Mouse (Mus musculus): ENCODE data around the gene Bace1.
"Not testable (repeated sequence)": the region's sequence is repeated elsewhere in the genome, so short reads cannot be mapped to it uniquely, and the experiment has no call there.

The Bace1 gene

DNA sequence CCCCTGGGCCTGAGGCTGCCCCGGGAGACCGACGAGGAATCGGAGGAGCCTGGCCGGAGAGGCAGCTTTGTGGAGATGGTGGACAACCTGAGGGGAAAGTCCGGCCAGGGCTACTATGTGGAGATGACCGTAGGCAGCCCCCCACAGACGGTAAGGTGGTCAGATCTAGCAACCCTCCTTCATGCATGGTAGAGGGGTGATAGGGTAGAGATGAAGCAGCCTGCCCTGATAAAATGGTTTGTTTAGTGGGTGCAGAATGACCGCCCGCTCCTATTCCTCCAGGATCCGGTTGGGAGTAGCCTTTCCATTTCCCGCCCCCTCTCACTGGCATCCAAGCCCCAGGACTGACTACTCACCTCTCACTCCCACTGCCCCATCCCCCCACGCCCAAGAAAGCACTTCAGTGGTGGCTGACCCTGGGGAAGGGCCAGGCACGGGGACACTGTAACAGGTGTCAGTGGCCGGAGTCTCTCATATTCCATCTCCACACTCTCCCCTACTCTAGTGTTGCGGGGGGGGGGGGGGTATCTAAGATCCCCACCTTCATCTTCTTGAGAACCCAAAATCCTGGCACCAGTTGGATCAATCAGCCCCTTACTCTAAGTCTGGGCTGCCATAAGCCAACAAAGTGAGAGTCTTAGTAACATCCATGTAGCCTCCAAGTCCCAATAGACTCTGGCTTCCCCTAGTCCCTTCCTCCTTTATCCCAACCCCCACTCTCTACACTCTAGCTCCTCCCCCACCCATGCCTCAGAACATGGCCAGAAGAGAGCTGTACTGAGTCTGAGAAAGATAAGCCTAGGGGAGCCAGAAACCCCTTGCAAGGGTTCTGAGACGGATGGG lies 980 bp downstream of the Bace1 start:
- peak; percentile 94 for DNase-seq

DNA sequence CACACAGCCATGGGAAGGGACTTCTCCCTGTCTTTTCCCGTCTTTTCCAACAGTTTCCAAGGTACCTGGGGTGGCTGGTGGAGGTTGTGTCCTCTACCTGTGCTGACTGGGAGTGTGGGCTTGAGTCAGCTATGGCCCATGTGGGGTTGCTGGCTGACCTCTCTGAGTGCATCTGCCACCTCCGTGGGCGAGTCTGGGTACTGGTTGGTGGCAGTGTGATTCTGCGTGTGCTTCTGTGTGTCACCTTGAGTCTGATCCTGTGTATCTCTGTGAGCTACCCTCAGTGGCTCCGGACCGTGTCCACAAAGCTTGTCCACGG lies 1.6 kb downstream of the Bace1 start:
- DNase-seq: peak; percentile 90

DNA sequence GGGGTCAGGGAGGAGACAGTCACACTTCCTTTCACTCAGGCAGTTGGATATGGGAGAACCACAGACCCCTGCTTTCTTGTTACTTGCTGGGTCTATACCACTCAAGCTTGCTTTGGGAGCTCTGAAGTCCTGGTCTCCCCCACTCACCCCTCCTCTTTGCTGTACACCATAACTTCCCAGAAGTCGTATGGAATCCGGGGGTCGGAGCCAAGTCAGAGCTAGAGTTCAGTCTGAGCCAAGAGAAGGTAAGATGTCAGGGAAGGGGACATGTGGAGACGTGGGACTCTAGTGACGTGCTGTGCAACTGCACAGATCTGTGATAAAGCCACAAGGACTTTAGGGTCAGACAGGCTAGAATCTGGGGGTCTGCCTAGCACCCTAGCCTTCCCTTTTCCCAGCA lies 2.0 kb downstream of the Bace1 start:
- DNase-seq: no peak

DNA sequence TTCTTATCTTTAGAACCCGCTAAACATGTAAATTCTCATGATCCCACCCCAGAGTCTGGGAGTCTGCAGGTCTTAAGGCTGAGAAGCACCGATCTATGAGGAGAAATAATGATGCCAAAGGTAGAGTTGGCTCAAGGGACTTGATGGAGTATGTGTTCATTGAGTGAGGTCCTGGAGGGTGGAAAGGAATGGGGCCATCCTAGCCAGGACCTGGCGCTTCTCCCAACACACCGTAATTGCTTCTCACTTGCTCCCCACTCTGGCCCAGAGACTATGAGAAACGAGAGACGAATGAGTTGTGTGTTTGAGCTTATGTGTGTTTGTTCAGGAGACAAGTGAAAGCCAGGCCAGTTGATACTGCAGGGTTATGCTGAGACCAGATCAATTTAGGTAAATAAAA lies 3.1 kb downstream of the Bace1 start:
- peak; percentile 87 for DNase-seq

DNA sequence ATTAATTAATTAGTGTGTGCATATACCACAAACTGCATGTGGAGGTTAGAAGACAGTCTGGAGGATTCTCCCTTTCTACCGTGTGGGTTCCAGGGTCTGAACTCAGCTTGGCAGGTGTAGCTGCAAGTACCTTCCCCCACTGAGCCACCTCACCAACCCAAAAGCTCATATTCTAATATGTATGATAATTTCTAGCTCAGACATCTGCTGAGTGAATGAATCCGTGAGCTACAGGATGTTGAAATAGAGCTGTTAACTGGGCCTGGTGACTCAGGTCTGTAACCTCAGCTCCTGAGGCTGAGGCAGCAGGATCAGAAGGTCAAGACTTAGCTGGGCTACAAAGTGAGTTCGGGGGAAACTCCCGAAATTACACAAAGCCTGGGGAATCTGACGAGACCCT lies 4.6 kb downstream of the Bace1 start:
- DNase-seq: no peak

DNA sequence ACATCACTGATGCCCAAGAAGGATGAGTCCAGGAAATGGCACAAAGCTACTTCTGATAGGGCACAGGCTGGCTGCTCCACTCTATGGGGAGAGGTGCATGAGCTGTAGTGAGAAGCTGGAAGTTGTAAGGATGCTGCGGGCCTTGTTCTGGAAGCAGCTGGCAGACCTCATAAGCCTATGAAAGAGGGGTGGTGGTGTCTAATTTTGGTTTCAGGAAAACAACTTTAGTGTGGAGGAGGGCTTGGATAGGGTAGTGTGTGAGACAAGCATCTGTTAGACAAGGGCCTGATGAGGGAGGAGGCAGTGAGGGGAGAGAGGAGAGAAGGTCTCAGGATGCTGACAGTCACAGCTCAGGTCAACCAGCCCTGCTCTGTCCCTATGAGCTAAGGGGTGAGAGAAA lies 5.4 kb downstream of the Bace1 start:
- no peak for DNase-seq

DNA sequence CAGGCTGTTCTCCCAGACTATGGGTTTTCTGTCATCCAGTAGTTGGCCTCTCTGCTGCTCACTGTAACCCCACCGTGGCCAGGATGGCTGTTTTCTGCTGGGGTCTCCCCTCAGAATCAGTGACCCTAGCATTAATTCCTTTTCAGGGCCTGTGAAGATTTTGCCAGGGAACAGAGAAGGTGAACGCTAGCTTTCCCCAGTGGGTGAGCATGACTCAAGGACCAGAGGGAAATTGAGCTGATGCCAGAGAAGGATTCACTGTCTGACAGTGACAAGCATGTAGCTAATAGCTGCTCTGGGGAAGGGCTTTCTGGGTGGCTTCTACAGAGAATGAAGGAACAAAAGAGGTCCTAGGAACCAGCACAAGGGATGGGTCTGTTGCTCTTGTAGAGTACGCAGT lies 7.2 kb downstream of the Bace1 start:
- no peak for DNase-seq

DNA sequence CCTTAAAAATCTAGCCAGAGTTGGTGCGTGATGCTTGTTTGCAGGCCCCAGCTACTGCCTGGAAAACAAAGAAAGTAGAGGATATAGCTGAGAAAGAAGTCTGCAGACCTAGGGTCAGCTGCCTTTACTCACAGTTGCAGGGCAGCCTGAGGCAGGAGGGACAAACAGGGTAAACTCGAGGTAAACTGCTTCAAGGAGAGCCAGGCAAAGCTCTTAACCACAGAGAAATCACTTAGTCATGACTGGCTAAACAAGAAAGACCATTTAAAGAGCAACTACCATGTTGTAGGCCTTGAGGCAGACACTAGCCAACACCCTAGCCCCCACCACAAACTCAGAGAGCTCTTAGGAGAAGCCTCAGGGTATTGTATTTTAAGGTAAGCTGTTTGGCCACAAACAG lies 7.8 kb downstream of the Bace1 start:
- DNase-seq: not testable (repeated sequence)

DNA sequence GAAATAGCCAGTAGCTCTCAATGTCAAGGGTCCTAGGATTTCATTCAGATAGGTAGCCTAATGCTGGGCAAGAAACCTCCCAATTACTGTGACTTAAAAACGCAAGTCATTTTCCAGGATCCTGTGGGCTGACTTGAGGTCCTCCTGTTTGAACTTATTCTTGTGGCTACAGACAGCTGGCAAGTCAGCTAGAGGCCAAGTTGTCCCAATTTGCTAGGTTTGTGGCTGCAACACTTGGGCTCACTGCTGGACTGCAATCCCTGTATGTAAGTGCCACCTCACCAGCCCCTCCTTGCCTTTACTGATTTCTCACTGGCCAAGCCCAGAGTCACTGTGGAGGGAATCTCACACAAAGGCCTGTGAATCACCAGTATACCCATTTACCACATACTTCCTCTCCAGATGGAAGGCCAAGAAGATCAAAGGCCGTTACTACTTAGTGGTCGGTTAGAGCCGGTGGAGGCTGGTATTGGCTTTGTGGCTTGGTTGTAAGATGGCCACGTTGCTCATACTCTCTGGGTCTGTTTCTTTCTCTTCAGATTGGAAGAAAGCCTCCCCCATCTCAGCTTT lies 8.6 kb downstream of the Bace1 start:
- no peak for DNase-seq

DNA sequence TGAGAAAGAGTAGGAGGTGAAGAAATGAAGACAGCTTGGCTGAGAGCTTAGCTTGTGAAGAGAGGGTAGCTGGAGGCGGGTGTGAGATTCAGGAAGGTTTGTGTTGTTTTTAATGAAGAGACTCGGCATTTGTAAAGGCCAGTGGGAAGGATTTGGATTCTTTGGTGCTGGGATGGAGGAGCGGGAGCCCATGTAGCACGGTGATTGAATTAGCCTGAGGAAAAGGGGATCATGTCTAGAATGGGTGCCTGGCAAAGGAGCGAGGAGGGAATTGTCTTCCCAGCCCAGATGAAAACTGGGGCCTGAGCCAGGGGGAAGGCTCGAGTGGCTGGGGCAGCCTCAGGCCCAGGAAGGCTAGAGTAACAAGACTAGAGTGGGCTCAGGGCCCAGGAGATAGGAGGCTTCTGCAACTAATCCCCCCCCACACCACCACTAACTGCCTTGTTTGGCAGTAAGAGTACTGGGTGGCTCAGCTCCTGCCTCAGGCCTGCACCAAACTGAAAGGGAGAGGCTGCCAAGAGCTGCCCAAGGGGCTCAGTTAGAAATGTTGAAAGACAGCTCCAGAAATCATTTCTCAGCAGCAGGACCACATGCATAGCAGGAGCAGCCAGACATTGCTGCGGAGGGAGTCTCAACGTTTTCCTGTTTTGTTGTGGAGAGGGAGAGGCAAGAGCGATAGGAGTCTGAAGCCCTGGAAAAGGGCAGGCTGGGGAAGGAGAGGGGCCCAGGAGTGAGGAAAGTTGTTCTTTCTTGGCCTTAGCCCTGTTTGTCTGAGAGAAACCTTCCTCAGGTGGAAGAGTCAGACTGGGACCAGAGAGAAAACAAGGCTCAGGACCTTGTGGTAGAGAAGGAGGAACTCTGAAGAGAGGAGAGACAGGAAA lies 11.4 kb downstream of the Bace1 start:
- peak; percentile 98 for DNase-seq

DNA sequence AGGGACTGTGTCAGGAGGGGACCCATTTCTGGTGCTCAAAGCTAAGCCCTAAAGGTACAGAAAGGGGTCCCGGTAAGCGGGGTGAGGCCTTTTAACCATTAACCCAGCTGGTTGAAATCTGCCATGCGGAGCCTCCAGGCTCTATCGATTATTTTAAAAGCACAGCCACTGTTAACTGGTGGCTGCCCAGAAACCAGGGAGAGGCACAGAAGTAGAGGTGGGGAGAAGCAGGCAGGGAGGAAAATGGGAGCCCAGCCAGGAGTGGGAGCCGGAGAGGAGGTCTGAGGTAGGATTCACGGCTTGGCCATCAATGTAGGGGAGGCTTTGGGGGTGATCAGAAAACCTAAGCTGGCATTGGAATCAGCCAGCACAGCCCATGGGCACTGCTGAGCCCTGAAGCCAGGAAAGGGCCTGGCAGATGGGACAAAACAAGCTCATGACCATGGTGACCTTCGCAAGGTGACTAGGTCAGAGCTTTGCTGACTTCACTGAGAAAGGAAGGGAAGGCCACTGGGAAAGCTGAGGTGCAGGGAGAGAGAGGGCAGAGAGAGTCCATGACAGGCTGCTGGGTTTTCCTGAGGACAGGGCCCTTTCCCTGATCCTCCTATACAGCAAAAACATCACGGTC lies 12.3 kb downstream of the Bace1 start:
- DNase-seq: peak; percentile 93

DNA sequence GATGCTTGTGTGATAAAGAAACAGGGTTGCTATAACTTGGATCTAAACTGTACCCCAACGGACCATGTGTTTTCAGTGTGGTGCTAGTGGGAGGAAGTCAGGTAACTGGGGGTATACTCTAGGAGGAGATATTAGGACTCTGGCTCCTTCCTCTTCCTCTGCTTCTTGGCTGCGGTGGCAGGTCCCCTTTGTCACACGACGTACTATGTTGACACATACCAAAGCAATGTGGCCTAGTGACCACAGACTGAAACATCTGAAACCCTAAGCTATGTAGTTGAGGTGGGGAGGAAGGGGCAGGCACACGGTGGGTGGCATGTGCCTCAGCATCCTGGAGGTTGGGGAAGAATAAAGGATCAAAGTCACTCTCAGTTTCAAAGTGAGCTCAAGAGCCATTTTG lies 12.9 kb downstream of the Bace1 start:
- DNase-seq: no peak

DNA sequence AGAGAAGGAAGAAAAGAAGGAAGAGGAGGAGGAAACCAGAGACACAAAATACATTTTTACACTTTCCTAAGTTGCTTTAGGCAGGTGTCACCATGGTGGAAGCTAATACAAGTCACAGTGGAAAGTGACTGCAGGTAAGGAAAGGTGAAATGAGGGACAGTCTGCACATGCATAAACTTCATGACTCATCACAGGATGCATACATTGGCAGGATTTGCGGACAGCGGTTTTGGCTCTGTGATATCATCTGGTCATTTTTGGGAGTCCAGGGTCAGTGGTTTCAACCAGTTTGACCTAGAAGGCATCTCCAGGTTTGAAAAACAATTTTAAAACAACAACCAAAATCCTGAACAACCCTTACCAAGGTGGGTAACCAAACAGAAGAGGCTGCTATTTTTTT lies 13.4 kb downstream of the Bace1 start:
- no peak for DNase-seq

DNA sequence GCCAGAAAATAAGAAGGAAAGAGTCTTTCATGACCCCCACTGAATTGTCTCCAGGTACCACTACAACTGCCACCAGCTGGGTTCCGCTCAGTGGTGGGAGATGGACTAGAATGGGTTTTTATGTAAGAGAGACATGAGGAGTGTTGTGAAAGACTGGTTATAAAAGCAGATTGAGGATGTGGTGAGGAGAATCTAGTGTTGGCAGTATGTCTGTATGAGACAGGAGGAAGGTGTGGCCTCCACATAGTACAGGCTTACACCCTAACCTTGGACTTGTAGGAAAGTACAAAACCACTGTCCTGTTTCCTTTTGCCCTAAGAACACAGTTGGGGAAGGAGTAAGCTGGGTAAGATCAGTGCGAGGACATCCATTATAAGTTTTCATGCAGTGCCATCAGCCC lies 15.3 kb downstream of the Bace1 start:
- no peak for DNase-seq

DNA sequence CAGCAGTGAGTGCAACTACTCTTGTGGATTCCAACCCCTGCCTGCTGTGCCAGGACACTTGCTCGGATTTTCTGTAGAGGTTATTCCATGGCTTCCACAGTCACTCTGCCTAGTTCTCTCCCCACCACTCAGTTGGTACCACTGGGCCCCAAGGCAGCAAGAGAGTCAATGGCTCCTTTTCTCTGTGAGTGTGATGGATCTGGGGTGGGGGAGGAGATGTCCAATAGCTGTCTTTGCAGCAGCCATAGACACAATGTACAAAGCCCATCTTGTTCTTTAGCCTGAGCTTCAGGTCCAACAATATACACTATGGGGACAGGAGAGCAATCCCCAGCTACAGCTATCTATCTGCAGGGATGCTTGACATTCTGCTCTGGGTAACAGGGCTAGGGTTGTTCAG lies 15.8 kb downstream of the Bace1 start:
- no peak for DNase-seq

DNA sequence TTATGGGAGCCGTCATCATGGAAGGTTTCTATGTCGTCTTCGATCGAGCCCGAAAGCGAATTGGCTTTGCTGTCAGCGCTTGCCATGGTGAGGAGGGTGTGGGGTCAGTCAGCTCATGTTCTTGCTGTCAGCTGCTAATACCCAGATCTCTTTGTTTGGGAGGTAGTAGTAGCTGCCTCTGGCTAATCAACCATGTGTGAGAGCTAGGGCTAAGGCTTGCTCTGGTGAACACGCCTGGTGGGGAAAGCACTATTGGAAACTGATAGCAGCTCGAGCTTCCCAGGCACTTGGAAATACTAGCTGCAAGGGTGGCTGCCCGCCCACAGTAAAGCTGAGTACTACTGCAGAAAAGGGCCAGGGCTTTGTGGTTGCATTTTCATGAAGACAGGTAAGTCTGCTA lies 21.0 kb downstream of the Bace1 start:
- no peak for DNase-seq

DNA sequence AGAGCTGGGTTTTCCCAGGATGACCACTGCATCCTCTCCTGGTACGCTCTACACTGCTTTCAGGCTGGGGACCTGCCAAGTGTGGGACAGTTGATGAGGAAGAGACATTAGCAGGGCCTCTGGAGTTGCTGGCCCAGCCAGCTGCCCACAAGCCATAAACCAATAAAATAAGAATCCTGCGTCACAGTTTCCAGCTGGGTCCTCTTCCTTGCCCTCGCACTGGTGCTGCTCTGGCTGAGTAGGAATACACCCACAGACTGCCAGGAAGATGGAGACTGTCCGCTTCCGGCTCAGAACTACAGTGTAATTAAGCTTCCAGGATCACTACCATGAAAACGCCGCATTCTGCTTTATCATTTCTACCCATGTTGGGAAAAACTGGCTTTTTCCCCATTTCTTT lies 23.4 kb downstream of the Bace1 start:
- no peak for DNase-seq

DNA sequence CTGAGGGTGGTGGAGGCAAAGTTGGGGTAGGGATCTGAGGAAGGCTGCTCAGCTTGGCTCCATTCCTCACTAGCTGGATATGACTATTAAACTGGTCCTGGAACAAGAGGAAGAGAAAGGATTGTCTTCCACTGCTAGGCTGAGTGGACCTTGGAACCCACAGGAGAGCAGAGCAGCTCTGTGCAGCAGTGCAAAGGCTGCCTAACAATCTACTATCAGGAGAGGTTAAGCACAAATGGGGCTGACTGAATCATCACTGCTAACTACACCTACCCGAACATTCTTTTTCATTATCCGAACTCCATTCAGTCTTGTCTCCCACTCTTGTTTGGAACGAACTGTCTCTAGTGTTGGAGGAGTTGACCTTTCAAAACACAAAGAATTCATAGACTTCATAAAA lies 30.8 kb downstream of the Bace1 start:
- no peak for DNase-seq

DNA sequence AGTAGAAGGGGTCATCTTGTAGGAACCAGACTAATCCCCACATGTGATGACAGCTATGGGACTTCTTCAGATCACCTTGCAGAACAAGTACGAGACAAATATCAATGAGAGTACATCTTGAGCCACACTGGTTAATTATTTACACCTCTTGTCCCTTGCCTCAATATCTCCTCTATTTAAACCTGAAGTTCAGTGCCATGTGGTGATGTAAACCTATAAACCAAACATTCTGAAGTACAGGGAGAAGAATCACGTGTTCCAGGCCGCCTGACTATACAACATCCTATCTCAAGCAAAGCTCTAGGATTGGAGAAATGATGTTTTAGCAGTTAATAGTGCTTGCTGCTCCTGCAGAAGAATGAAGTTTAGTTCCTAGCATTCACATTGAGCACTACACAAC lies 31.9 kb downstream of the Bace1 start:
- DNase-seq: no peak

DNA sequence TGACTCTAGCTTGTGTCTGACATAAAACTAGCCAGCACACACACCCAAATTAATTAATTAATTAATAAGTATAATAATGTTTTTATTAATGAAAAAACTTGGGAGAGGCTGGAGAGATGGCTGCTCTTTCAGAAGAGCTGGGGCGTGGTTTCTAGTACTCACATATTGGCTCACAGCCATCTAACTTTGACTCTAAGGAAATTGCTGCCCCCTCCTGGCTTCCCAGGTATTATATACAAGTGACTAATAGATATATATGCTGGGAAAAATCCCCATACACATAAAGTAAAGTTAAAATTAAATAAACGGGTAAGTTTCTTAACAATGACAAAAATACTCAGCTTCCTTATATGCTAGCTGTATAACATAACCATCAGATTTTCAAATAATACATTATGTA lies 39.5 kb downstream of the Bace1 start:
- no peak for DNase-seq

DNA sequence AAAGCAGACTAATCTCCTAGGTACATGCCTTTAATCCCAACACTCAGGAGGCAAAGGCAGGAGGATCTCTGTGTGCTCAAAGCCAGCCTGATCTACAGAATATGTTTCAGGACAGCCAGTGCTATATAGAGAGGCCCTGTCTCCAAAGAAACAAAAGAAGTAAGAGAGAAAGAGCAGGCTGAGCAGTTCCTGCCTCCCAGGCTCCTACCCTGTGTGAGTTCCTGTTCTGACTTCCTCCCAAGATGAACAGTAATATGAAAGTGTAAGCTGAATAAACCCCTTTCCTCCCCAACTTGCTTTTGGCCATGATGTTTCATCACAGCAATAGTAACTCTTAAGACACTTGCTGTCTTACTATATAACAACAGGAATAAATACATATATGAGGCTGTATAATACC lies 55.3 kb downstream of the Bace1 start:
- DNase-seq: no peak

DNA sequence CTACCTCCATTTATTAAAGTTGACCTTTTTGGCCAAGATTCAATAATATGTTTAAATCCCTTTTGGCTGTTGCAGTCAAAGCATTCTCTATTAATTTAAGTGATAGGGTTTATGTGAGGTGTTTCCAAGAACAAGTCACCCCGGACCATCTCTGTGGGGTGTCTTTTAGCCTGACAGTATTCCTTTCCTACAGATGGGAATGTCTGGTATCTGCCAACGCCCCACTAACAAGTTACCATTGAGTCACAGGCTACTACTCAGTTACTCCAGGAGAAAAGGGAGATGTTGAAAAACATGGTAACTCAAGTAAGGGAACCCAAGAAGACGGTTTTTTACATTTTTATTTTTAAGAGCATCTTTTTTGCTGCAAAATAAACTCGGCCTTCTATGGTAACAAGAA lies 66.8 kb downstream of the Bace1 start:
- no peak for DNase-seq

DNA sequence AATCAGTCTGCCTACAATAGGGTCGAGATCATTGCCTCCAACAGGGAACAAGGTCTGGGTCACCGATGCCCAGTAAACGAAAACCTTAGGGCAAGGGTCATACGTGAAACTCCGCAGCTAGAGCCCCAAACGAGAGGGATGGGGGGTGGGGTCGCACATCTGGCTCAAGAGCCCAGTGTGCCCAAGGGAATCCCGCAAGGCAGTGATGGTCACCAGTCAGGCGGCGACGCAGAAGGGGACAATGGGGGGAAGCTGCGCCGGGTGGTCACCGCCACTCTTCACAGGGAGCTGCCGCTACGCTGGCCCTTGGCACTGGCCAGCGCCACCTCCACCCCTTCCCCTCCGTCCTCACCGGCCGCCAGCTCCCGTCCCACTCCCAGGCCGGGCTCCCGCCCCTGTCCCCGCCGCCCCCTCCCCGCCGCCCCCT lies 67.4 kb downstream of the Bace1 start:
- DNase-seq: no peak

Measured in heart, adult 11 months (tissue).